23 mouse cellular contexts compared by ENCODE assay signal in genomic region chr14:35103639-35104210, GRCm38 (mm10).
DNase-seq lines count a peak whose midpoint lies in the region.
"Had no signal": no experiment of that assay in that cellular context is flagged by ENCODE, and none has a peak within 500 bp of the region (broad histone marks: within the 10 kb centered on the region; RNA-seq: fewer than 3 reads in every experiment).

No protein-coding gene starts in this region.

- no peak overlapping the region for H3K4me3 ChIP-seq in heart, embryonic 10.5 days
- H3K4me3 ChIP-seq: forebrain, embryonic 10.5 days; gastrocnemius, adult 2 months; heart, embryonic 13.5 days; hindbrain, embryonic 15.5 days; intestine, embryonic 15.5 days had no signal

- no peaks in the 10 kb centered on the region for H3K27me3 ChIP-seq in heart, embryonic 10.5 days (ENCODE audit: insufficient read depth, poor library complexity, severe bottlenecking)
- H3K27me3 ChIP-seq: CH12.LX; heart, embryonic 13.5 days; hindbrain, embryonic 15.5 days; intestine, embryonic 15.5 days had no signal

- H3K36me3 ChIP-seq in heart, embryonic 10.5 days: no peaks in the 10 kb centered on the region
- H3K36me3 ChIP-seq: forebrain, embryonic 10.5 days; G1E; heart, embryonic 13.5 days; hindbrain, embryonic 15.5 days; intestine, embryonic 15.5 days had no signal

- no peaks in the 10 kb centered on the region for H3K9me3 ChIP-seq in heart, embryonic 10.5 days
- H3K9me3 ChIP-seq: forebrain, embryonic 10.5 days; G1E; heart, embryonic 13.5 days; hindbrain, embryonic 15.5 days; intestine, embryonic 15.5 days had no signal

- no peak overlapping the region for H3K27ac ChIP-seq in heart, embryonic 10.5 days
- H3K27ac ChIP-seq: forebrain, embryonic 10.5 days; gastrocnemius, adult 2 months; heart, embryonic 13.5 days; hindbrain, embryonic 15.5 days; intestine, embryonic 15.5 days had no signal

- 75% methylated on average over 5 of the region's 5 CpGs for WGBS in heart, embryonic 10.5 days

- DNase-seq in cerebellum, postnatal 14 days: peak; percentile 20 to 52
- no peak for DNase-seq in cerebellum, postnatal 36 days
- DNase-seq in heart, adult 11 months: peak; percentile 77
- DNase-seq in heart, embryonic 10.5 days (ENCODE audit: low spot score): no peak
- peak; percentile 24 for DNase-seq in left cerebral cortex, postnatal 4 days
- DNase-seq in left cerebral cortex, postnatal 10 days (ENCODE audit: extremely low spot score in 1 of 2, low spot score in 2 of 2): no peak
- no peak for DNase-seq in adrenal gland, postnatal 10 days
- DNase-seq: adrenal gland, postnatal 14 days; B cell, adult 2 months; cerebellum, adult 11-12 months; cerebellum, adult 8-10 months; gastrocnemius, adult 2 months; gastrocnemius, postnatal 14 days; heart, adult 18-20 months; heart, postnatal 14 days; heart, postnatal 4 days; kidney, adult 11 months had no signal

- intact Hi-C loops in left cerebral cortex, postnatal 4 days (cut with DNase I): no loop called here
- intact Hi-C loops in left cerebral cortex, postnatal 10 days (cut with DNase I): no loop called here

- H3K4me1 ChIP-seq in heart, embryonic 10.5 days: no peaks in the 10 kb centered on the region
- H3K4me1 ChIP-seq: forebrain, embryonic 10.5 days; hindbrain, embryonic 15.5 days; intestine, embryonic 15.5 days had no signal

Comparison
In these comparisons a context has a peak if more than half of its experiments do, and no peak if none do; other contexts are left out.
1. DNase-seq: peak in cerebellum, postnatal 14 days (2 of 2), heart, adult 11 months (single experiment) and left cerebral cortex, postnatal 4 days (single experiment); none in cerebellum, postnatal 36 days (0 of 2), heart, embryonic 10.5 days (single experiment), left cerebral cortex, postnatal 10 days (0 of 2) and adrenal gland, postnatal 10 days (single experiment).